Mouse (Mus musculus): Measurements from ENCODE around the gene Slc7a10.

- TF ChIP-seq HCFC1 (IDR thresholded peaks at IDR 0.05; ENCODE audit: low read depth, low read length) (no peak), ZMIZ1 (IDR thresholded peaks at IDR 0.05; ENCODE audit: low read depth, low read length) (no peak), CTCF (conservative IDR thresholded peaks at IDR 0.05 in 1 of 2, IDR thresholded peaks at IDR 0.05 in 1 of 2; ENCODE audit: low read depth in 2 of 2, low read length in 2 of 2) (no peak), POLR2A (IDR thresholded peaks at IDR 0.05; ENCODE audit: low read depth, low read length) (no peak), MAFK (IDR thresholded peaks at IDR 0.05; ENCODE audit: insufficient replicate concordance, low read length) (no peak), UBTF (IDR thresholded peaks at IDR 0.05; ENCODE audit: low read depth, low read length) (no peak), SMC3 (IDR thresholded peaks at IDR 0.05; ENCODE audit: low read depth, low read length) (no peak), CHD1 (IDR thresholded peaks at IDR 0.05; ENCODE audit: low read depth, low read length) (no peak), RCOR1 (conservative IDR thresholded peaks at IDR 0.05; ENCODE audit: low read depth, low read length) (no peak), EP300 (IDR thresholded peaks at IDR 0.05; ENCODE audit: low read length) (no peak), MAZ (IDR thresholded peaks at IDR 0.05; ENCODE audit: low read depth, low read length) (no peak), TCF12 (IDR thresholded peaks at IDR 0.05; ENCODE audit: low read depth, low read length) (no peak), ZNF384 (IDR thresholded peaks at IDR 0.05; ENCODE audit: low read depth, low read length) (no peak)
Observed at GRCm38 (mm10) chr7:35141519-35141918, 44.7 kb upstream of the Slc7a10 start.

Data from CH12.LX (cell line).